Mouse (Mus musculus) kidney, postnatal 25 days (tissue): Measurements from ENCODE around the gene Gm43720.

Experiments used
- DNase-seq, 2 experiments: peaks; one replicate each; pipeline ENCODE4 v3.0.0; 2021; ENCODE audit warnings: mixed read lengths in 2 of 2

Gm43720 gene

GRCm38 (mm10) chr5:138279585-138280424 lies at the start of gene Gm43720, which contains the start of the genes Gpc2 and Stag3:
TSS of gene Gm43720 (minus strand) at chr5:138279958.
TSS of gene Gpc2 (minus strand) at chr5:138280005.
TSS of gene Stag3 (plus strand) at chr5:138280240.
- peak; percentile 79 to 91 for DNase-seq

- no peak for DNase-seq
Measured at GRCm38 (mm10) chr5:138312795-138313194, 33.0 kb upstream of the Gm43720 start.

DNA sequence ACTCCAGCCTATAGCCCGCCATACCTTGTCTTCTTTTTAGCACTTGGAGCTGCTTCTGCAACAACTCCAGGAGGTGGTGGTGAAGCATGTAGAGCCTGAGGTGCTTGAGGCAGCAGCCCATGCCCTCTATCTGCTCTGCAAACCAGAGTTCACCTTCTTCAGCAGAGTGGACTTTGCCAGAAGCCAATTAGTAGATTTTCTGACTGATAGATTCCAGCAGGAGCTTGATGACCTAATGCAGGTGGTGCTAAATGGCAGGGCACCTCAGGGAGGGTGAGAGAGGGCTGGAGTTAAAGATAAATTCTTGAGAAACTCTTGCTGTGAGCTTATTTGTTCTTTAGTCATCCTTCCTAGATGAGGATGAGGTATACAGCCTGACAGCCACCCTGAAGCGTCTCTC lies 19.9 kb upstream of the Gm43720 start:
- DNase-seq: no peak

GRCm38 (mm10) chr5:138294158-138294557 lies 14.4 kb upstream of the Gm43720 start:
- no peak for DNase-seq

DNA sequence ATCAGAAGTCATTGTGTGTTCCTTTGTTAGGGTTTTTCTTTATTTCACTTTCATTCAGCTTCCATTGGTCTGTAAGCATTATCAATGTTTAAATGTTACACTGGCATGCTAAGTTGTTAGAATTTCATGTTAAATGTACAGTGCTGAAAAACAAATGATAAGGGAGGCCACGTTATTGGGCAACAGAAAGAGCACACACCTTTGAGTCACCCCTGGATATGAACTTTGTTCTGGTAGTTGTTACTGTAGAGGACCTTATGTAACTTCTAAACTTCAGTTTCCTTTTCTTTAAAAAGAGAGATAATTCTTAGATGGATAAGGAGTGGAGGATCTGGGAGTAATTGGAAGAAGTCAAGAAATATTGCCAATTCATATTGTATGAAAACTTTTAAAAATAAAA lies 11.9 kb upstream of the Gm43720 start:
- DNase-seq: no peak

DNA sequence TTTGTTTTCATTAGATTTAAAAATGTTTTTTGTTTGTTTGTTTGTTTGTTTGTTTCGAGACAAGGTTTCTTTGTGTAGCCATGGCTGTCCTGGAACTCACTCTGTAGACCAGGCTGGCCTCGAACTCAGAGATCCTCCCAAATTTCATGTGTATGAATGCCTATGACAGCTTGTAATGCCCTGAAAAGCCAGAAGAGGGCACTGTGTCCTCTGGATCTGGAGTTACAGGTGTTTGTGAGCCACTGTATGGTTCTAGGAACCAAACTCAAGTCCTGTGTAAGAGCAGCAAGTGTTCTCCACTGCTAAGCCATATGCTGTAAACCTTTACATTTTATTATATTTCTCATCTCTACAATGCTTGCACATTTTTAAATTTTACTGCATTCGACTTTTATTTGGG lies 8.1 kb upstream of the Gm43720 start:
- DNase-seq: no peak

DNA sequence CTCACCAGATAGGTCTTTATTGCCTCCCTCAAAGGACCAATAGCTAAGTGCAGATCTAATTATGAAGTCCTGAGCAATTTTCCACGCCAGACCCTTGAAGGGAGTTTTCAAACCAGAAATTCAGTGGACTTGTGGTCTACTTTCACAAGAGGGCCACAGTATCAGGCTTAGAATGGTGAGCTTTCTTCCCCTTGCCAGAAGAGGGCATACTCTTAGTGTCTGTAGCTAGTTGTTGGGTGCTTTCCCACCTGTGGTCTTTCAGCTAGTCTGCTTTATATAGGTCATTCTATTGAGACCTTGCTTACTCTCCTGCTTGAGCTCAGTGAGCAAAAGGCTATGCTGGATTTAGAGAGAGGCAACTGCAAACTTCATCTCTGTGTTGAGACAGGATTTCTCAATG lies 3.8 kb upstream of the Gm43720 start:
- DNase-seq: no peak

DNA sequence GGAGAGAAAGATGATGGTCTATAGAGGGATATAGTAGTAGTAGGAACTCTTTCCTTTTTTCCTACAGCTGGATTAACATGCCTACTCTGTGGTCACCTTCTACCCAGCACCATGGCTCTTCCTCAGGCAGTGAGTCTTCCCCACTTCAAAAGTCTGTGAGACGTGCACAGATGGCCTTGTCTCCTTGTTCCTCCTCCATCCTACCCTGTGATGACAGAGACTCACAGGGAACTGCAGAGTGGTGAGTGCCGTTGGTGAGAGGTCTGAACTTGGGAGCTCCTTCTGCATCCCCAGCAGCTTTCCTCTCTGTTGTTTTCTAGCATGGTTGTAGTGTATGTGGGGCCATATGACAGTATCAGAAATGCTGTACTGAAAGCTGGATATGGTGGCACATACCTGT lies 2.0 kb upstream of the Gm43720 start:
- no peak for DNase-seq

DNA sequence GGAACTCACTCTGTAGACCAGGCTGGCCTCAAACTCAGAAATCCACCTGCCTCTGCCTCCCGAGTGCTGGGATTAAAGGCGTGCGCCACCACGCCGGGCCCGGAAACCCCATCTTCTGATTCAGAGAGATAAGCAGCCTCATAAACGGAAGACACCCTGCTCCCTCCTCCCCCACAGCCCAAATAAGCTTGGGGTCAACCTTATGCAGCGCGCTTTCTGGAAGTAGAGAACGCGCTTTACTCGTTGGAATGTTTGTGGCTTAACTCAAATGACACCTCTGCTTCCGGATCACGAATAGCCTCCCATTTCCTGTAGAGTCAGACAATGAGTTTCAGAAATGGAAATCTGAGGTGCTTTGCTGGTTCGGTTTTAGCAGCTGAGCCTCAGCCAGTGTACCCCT lies 1.1 kb upstream of the Gm43720 start:
- no peak for DNase-seq

DNA sequence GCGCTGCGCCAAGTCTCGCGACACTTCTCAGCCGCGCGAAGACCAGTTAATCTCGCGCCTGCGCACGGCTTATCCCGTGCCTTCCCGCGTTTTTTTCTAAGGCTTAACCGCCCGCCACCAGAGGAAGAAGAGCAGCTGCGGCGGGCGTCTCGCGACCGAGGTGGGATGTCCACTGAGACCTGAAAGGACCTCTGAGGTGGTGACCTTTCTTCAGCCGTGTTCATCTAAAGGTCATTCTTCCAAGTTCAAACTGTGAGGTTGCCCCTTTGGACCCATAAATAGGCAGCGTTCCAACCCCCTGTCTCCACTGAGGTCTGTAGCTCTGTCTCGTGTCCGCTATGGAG lies 639 bp upstream of the Gm43720 start:
- DNase-seq: no peak

GRCm38 (mm10) chr5:138277994-138278393 lies 1.8 kb downstream of the Gm43720 start:
- no peak for DNase-seq

GRCm38 (mm10) chr5:138275216-138276050 lies 4.3 kb downstream of the Gm43720 start:
- DNase-seq: peak; percentile 52 to 80

- DNase-seq: no peak
Measured at GRCm38 (mm10) chr5:138274186-138274585, 5.6 kb downstream of the Gm43720 start.

DNA sequence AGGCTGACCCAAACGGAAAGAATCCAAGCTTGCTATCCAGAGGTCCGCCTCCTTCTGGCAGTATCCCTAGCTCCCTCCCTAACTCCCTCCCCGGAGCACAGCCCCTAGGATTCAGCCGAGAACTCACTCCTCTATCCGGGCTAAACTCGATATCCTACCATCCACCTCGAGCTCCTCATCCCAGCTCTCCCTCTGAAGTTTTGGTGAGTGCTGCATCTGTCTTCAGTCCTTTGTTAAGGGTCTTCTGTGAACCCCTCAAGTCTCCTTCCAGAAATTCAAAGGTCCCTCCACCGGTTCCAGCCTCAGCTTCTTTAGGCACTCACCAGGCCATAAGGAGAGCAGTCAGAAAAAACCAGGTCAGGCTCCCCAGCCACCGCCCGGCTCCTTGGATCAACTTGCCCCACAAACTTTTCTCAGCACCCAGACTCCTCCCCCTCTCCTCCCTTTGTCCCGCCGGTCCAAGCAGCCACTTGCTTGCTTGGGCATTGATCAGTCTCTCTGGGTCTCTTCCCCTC lies 7.3 kb downstream of the Gm43720 start, which contains the start of gene Gal3st4:
TSS of gene Gal3st4 (minus strand) at position 432 of the 515 bp plus-strand sequence.
- no peak for DNase-seq

DNA sequence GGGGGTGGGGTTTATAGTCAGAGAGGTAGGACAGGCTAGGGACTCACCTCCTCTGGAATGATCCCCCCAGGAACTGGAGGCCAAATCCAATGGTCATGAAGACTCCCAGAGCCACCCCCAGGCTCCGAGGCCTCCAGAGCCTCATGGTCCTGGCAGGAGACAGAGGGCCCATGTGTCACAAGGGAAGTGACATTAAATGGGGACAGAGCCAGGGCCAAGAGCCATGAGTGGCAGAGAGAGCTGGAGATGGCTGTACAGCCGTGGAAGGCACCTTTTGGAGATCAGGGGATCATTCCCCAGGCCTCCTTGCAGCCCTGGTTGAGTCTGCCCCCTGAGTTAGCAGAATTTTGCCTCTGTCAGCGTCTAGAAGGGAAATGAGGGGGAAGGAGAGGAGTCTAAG lies 8.5 kb downstream of the Gm43720 start:
- DNase-seq: no peak

DNA sequence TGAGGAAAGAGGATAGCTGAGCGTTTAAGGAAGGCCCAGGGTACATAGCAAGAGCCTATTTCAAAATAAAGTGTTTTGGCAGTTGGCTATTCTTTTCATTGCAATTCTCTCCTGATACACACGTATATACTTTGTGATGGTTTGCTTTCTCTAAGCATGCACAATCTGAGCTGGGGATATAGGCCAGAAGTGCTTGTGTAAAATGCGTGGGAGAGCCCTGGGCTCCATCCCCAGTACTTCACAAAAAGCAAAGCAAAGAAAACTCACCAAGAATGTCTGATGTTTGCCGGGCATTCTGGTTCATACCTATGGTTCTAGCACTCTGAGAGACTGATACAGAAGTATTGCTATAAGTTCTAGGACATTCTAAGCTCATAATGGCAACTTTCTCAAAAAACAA lies 10.8 kb downstream of the Gm43720 start:
- DNase-seq: no peak

GRCm38 (mm10) chr5:138267114-138267513 lies 12.6 kb downstream of the Gm43720 start:
- DNase-seq: no peak

- DNase-seq: no peak
Measured at GRCm38 (mm10) chr5:138265712-138266111, 14.0 kb downstream of the Gm43720 start.

DNA sequence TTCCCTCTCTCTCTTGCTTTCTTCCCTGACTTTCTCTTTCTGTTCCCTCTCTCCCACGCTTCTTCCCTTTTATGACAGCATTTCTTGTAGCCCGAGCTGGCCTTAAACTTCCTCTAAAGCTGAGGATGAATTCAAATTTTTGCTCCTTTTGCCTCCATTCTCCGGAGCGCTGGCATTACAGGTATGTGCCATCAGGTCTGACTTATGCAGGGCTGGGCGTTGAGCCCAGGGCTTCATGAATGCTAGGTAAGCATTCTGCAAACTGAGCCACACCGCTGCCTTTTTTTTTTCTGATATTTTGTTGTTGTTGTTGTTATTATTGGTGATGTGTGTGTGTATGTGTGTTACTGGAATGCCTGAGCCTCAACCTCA lies 15.6 kb downstream of the Gm43720 start:
- no peak for DNase-seq

DNA sequence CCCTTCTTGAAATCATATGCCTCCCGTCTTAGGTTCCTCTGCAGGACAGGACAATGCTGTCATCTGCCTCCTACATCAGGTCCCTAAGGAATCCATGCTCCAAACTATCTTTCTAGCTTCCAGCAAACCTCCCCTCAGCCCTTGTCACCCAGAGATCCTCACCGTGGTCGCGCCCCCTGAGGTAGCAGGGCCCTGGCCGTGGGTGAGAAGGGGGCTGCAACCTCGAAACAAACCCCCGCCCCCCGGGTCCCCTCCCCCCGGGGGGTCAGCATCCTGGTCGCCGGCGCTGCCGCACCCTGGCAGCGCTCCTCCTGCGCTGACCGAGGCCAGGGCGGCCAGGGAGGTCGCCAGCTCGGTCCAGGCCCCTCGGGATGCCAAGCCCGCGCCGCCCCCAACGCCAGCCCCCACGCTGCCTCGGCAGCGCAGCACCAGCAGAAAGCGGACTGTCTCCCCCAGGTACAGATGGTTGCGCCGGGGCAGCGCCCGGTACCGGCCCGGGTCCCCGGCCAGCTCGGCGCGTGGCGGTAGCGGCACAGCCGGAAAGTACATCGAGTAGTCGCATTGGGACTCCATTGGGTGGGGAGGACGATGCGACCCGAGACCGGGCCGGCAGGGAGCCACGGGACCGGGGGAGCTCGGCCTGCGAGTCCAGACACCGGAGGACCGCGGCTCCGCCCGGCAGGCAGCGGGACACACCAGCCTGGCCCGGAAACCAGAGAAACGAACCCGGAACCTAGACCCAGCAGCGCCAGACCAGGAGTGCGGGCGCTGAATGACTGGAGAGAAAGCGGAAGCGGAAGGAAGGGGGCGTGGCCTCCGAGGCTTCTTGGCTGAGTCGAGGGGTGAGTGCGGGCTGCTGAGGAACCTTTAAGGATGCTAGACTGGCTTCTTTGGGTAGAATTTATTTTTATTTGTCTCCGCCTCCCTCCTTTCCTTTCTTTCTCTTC lies 16.2 kb downstream of the Gm43720 start, which contains the start of gene BC037034:
TSS of gene BC037034 (minus strand) at position 774 of the 947 bp plus-strand sequence.
- peak; percentile 96 to 97 for DNase-seq

DNA sequence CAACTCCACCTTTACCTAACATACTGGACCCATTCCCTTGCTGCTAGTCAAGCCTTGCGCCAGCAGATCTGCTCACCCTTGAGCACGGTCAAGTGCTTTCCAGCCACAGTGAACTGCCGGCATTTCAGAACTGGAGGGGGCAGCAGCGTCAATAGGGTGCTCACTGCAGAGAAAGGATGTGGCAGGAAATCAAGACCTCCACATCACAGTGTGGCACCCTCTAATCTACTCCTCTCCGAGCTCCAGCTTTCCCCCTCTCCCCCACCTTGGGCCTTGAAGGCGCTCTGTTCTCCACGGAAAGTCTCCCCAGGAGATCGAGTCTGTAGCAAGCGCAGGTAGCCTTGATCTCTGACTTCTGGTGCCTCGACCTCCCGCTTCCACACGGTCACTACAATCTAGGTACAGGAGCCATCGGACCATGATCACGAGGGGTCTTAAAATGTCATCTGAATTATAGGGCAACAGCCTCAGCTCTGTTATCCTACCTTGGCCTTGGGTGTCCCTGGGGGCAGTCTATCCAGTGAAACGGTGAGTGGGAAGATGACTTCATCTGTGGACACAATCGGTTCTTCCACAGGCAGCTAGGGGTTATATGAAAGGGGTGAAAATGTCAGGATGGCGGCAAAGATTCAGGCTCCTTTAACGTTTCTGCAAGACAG lies 17.0 kb downstream of the Gm43720 start:
- DNase-seq: no peak

DNA sequence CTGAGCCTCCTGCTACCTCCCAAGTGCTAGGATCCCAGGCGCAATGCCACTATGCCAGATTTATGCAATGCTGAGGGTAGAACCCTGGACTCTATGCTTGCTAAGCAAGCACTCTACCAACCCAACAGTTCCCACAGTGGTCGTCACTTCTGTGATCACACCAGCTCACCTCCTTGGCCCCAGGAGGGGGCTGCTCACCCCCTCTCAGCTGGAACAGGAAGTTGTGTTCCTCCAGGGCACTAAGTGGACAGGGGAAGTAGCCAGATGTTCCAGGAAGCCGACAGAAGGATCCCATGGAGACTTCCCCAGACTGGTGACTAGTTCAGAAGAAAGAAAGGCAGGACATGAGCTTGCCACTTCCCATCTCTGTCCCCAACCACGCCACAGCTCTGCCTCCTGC lies 17.8 kb downstream of the Gm43720 start:
- no peak for DNase-seq
